Mouse (Mus musculus) heart, embryonic 11.5 days (tissue): ENCODE measurements around the gene Sgsm2. TPM values are rescaled to one million over a fixed set of nuclear protein-coding genes. Genes with fewer than 3 reads are reported as not detected.

ENCODE experiments used
- ATAC-seq: fragments of 200-750 bp; cut with Nextera tagmentation; replicated peaks from 2 replicates; pipeline ENCODE4 v1.8.0; 2017; ENCODE audit warnings: moderate library complexity; ENCODE audit not compliant: insufficient number of reproducible peaks, low FRiP score, low TSS enrichment
- H3K27ac ChIP-seq: fragments of 300-500 bp; sonication (generic); 2 replicates; pipeline ENCODE4 v1.5.1; 2014; ENCODE audit warnings: mild to moderate bottlenecking, low read depth, low read length
- H3K27me3 ChIP-seq: fragments of 300-500 bp; sonication (generic); 2 replicates; pipeline ENCODE4 v1.6.1; 2014; ENCODE audit warnings: mild to moderate bottlenecking, low read length, mixed read lengths; ENCODE audit not compliant: control insufficient read depth, insufficient read depth
- H3K36me3 ChIP-seq: fragments of 300-500 bp; sonication (generic); 2 replicates; pipeline ENCODE4 v1.6.1; 2014; ENCODE audit warnings: mild to moderate bottlenecking, low read length, moderate library complexity, mixed read lengths; ENCODE audit not compliant: control insufficient read depth, insufficient read depth
- H3K4me1 ChIP-seq: fragments of 300-500 bp; sonication (generic); 2 replicates; pipeline ENCODE4 v1.6.1; 2014; ENCODE audit warnings: low read length; ENCODE audit not compliant: control insufficient read depth, insufficient read depth
- H3K4me2 ChIP-seq: fragments of 300-500 bp; sonication (generic); 2 replicates; pipeline ENCODE4 v1.6.1; 2014; ENCODE audit warnings: mild to moderate bottlenecking, moderate library complexity
- H3K4me3 ChIP-seq: fragments of 300-500 bp; sonication (generic); 2 replicates; pipeline ENCODE4 v1.5.1; 2014; ENCODE audit warnings: low read depth, low read length
- H3K9ac ChIP-seq: fragments of 300-500 bp; sonication (generic); 2 replicates; pipeline ENCODE4 v1.6.1; 2014; ENCODE audit warnings: mild to moderate bottlenecking, low read depth, low read length, moderate library complexity
- H3K9me3 ChIP-seq: fragments of 300-500 bp; sonication (generic); replicated peaks from 2 replicates; pipeline ENCODE4 v1.6.1; 2016; ENCODE audit warnings: low read length; ENCODE audit not compliant: control insufficient read depth
- WGBS: fragments of 180-500 bp; shearing (Covaris S2); extraction: QIAGEN DNeasy Blood & Tissue Kit; methylation state at CpG from one replicate; pipeline ENCODE4 v1.1.7; 2014; ENCODE audit not compliant: insufficient replicate concordance; 5-methylcytosine and 5-hydroxymethylcytosine counted together
- polyA plus RNA-seq: library from polyadenylated mRNA; unstranded; fragments of >200 nt; fragmentation: Nextera tagmentation; extraction: Ambion mirVana; gene quantifications from 2 replicates; pipeline ENCODE4 v1.2.1, GENCODE M21; 2014

Sgsm2 gene
- polyA plus RNA-seq, 1 experiment from 2014 or later: 3.9 TPM

DNA sequence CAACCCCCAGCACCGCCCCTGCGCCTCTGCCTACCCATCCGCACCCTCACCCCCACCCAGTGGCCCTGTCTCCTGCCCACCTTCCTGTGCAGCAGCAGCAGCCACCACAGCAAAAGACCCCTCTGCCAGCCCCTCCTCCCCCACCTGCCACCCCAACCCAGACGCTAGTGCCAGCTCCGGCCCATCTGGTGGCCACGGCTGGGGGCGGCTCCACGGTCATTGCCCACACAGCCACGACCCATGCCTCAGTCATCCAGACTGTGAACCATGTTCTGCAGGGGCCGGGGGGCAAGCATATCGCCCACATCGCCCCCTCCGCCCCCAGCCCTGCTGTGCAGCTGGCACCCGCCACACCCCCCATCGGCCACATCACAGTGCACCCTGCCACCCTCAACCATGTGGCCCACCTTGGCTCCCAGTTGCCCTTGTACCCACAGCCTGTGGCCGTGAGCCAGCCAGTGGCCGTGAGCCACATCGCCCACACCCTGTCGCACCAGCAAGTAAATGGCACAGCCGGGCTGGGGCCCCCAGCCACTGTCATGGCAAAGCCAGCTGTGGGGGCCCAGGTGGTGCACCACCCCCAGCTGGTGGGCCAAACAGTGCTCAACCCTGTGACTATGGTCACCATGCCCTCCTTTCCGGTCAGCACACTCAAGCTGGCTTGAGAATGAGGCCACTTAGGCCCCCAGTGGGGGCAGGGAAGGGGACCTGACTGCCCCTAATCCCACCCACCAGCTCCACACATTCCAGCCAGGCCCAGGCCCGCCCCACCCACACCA lies 54.0 kb downstream of the Sgsm2 start:
- Histone ChIP-seq H3K36me3 (peaks cover 10% of the 10 kb centered on the region; the same call in 1 of the 2 replicates), H3K4me2 (no peak overlapping the region), H3K9me3 (no peaks in the 10 kb centered on the region), H3K9ac (peak overlapping the region; percentile 39; the same call in 1 of the 2 replicates), H3K4me1 (peaks cover 35% of the 10 kb centered on the region), H3K4me3 (no peak overlapping the region), H3K27ac (peak overlapping the region; percentile 54; the same call in 1 of the 2 replicates), H3K27me3 (no peaks in the 10 kb centered on the region)
- ATAC-seq: no peak
- 89% methylated on average over 22 of the region's 22 CpGs for WGBS

DNA sequence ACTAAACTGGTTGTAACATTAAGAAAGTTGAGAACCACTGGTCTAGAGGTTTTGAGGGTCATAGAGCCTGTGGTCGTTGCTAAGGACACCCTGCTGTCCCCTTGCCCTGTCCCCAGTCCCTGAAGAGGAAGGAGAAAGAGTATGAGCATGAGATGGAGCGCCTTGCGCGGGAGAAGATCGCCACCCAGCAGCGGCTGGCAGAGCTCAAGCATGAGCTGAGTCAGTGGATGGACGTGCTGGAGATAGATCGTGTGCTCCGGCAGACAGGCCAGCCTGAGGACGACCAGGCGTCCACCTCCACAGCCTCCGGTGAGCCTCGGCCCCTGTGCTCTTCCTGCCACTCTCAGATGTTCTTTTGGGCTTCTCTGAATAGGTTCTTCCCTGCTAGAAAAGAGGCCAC lies 54.8 kb downstream of the Sgsm2 start:
- no peak overlapping the region for H3K9ac ChIP-seq
- H3K36me3 ChIP-seq: peaks cover 10% of the 10 kb centered on the region; the same call in 1 of the 2 replicates
- no peak overlapping the region for H3K4me3 ChIP-seq
- no peak overlapping the region for H3K4me2 ChIP-seq
- H3K27me3 ChIP-seq: no peaks in the 10 kb centered on the region
- H3K27ac ChIP-seq: no peak overlapping the region
- H3K9me3 ChIP-seq: no peaks in the 10 kb centered on the region
- no peak for ATAC-seq
- WGBS: 78% methylated on average over 13 of the region's 13 CpGs
- H3K4me1 ChIP-seq: peaks cover 37% of the 10 kb centered on the region

DNA sequence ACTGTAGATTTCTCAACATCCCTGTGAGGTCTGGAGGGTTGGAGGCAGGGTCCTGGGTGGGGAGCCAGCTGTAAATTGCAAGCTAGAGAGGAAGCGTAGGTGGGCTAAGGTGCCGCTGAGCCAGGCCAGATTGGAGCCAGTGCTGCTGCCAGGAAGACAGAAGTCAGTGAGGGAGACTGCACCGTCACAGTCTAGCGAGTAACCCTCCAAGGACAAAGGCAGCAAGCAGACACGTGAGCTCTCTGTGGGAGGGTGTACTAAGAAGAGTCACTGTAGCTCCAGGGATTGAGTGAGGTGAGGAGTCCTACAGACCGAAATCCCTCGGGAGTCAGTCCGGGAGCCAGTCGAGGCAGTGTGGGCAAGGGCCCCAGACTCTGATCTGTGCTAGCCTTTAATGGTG lies 55.5 kb downstream of the Sgsm2 start:
- Histone ChIP-seq H3K9me3 (no peaks in the 10 kb centered on the region), H3K4me1 (peaks cover 40% of the 10 kb centered on the region), H3K4me3 (no peak overlapping the region), H3K36me3 (peaks cover 10% of the 10 kb centered on the region; the same call in 1 of the 2 replicates), H3K9ac (no peak overlapping the region), H3K4me2 (no peak overlapping the region), H3K27ac (peak overlapping the region; percentile 62; the same call in 1 of the 2 replicates), H3K27me3 (no peaks in the 10 kb centered on the region)
- ATAC-seq: no peak
- 76% methylated on average over 9 of the region's 9 CpGs for WGBS

DNA sequence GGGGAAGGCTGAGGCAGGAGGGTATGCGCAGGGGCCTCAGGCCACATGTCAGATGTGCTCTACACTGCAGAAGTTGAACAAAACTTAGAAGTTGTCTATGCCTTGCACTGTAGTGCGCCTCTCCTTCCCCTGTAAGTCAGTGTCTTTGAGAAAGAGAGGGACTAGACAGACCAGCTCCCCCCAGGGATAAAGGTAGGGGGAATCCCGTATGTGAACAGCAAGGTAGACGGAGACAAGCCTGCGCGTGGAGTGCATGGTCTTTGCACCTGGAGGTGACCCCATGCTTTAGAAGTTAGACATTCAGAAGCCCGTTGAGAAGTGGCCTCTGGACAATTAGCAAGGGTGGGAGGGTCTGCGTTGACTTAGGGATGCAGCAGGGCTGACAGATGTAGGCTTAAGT lies 56.1 kb downstream of the Sgsm2 start:
- Histone ChIP-seq H3K9ac (no peak overlapping the region), H3K27ac (no peak overlapping the region)

DNA sequence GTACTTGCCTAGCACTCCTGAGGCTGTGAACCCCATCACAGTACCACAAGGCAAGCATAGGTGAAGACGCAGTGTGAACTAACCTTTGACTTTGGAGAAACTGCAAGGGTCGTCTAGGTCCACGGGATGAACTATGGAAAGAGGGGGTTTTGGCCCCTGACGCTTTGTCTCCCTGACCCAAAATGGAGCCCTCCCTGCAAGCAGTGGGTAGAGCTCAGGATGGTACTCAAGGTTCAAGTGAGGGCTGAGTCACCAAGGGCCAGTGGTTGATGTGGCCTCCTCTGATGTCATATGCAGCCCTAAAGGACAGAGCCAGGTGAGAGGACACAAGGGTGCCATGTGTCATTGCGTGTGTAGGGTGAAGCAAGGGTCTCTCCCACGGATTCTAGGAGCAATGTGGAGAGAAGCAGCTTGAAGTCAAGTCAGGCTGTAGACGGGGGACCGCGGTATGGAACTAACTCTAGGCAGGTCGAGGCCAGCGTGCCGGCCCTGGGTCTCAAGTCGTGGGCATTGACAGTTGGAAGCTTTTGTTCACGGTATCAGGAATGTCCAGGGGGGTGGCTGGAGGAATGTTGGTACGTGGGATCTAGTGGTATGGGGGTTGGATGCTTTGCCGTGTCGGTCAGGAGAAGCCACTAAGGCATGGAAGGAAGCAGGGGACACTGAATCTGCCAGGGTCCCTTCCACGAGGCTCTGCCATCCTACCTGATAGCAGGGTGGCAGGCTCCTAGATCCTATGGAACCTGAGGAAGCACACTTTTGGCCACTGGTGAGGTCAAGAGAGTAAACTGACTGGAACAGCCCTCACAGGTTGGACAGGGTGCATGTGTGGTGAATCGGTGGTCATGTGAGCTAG lies 56.8 kb downstream of the Sgsm2 start:
- 87% methylated on average over 19 of the region's 19 CpGs for WGBS
- no peak for ATAC-seq

More for the DNA sequence above, 56.1 kb downstream of the Sgsm2 start:
- ATAC-seq: no peak
- H3K4me3 ChIP-seq: no peak overlapping the region
- peaks cover 10% of the 10 kb centered on the region; the same call in 1 of the 2 replicates for H3K36me3 ChIP-seq
- no peaks in the 10 kb centered on the region for H3K27me3 ChIP-seq
- H3K9me3 ChIP-seq: no peaks in the 10 kb centered on the region
- peaks cover 40% of the 10 kb centered on the region for H3K4me1 ChIP-seq
- WGBS: 82% methylated on average over 8 of the region's 8 CpGs
- no peak overlapping the region for H3K4me2 ChIP-seq

DNA sequence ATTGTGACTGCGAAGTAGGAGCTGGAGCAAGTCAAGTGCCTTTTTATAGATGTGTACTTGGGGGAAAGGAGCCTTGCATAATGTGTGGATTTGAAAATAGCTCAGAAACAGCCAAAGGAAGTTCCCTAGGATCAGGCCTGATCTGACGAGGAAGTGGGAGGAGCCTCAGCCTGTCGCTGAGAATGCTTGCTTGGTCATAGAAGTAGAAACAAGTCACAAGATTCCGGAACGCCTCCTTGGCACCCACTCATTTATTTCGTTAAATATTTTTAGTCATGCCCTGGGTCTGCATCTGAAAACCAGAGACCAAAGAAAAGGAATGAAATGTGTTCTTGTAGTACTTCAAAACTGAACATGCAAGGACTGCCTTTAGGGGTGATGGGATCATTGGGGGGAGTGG lies 57.9 kb downstream of the Sgsm2 start:
- Histone ChIP-seq H3K9me3 (no peaks in the 10 kb centered on the region), H3K4me1 (peaks cover 52% of the 10 kb centered on the region), H3K4me2 (peak overlapping the region; percentile 94), H3K36me3 (0 out of 2 replicates have a peak, but pooled peaks cover 3% of the 10 kb centered on the region), H3K9ac (no peak overlapping the region; the same call in 1 of the 2 replicates), H3K4me3 (peak overlapping the region; percentile 62), H3K27me3 (no peaks in the 10 kb centered on the region), H3K27ac (peak overlapping the region; percentile 98)
- ATAC-seq: no peak
- 37% methylated on average over 6 of the region's 6 CpGs for WGBS

More for the DNA sequence above, 56.8 kb downstream of the Sgsm2 start:
- Histone ChIP-seq H3K36me3 (peaks cover 8% of the 10 kb centered on the region; the same call in 1 of the 2 replicates), H3K27ac (no peak overlapping the region), H3K9me3 (no peaks in the 10 kb centered on the region), H3K9ac (no peak overlapping the region), H3K4me2 (no peak overlapping the region), H3K4me3 (no peak overlapping the region), H3K27me3 (no peaks in the 10 kb centered on the region), H3K4me1 (peaks cover 41% of the 10 kb centered on the region)

DNA sequence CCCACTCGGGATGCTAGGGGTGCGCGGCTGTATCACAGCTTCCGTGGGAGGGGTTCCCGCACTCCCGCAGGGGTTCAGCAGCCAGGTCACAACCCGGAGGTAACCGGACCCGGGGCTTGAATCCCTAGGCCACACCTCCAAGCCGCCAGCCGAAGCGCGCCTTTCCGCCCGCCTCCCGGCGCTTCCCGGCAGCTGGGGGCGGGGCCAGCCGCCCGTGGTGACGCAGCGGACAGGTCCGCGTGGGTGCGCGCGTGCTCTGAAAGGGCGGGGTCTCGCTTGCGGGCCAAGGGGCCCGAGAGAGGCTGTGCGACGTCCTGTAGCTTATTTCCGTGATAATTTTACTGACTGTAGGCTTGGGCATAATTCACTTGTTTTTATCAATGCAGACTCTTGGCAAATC lies 58.4 kb downstream of the Sgsm2 start:
- peak overlapping the region; percentile 62 for H3K4me3 ChIP-seq
- peaks cover 56% of the 10 kb centered on the region for H3K4me1 ChIP-seq
- no peaks in the 10 kb centered on the region for H3K27me3 ChIP-seq
- peak; percentile 74 for ATAC-seq
- 0 out of 2 replicates have a peak, but pooled peaks cover 3% of the 10 kb centered on the region for H3K36me3 ChIP-seq
- peak overlapping the region; percentile 83 for H3K9ac ChIP-seq
- under 1% methylated on average over 32 of the region's 35 CpGs for WGBS
- peak overlapping the region; percentile 98 for H3K27ac ChIP-seq
- H3K4me2 ChIP-seq: peak overlapping the region; percentile 94
- no peaks in the 10 kb centered on the region for H3K9me3 ChIP-seq

DNA sequence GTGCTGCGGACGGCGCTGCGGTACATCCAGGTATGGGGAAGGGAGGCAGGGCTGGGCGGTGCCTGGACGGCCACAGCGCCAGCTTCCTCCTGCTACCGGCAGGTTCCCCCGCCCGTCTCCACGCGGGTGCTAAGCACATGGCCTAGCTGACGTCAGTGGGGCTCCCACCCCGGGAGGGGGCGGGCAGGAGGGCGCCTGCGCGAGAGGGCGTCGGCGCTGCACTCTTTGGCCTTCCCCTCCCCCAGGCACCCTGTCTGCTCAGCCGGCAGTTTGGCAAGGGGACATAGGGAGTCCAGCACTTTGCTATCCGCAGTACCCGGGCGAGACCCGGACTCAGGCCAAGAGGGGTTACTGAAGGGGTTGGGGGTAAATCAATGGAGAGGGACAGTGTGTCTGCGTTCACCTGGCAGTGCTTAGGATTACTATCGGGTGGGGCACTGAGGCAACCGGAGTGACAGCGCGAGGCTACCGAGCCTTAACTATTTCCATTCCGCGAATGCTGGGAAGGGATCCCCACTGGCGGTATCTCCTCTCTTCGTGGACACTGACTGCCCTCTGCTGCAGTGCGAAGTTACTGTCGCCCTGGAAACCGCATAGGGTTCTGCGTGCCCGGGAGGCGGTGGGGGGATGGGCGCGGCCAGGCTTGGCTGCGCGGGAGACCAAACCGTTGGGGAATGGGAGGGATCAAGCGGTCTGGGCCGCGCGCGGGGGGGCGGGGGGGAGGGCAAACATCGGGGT lies 59.0 kb downstream of the Sgsm2 start:
- Histone ChIP-seq H3K27me3 (no peaks in the 10 kb centered on the region), H3K9ac (peak overlapping the region; percentile 83), H3K4me3 (peak overlapping the region; percentile 62), H3K9me3 (no peaks in the 10 kb centered on the region), H3K4me2 (peak overlapping the region; percentile 94), H3K27ac (peak overlapping the region; percentile 98), H3K36me3 (0 out of 2 replicates have a peak, but pooled peaks cover 3% of the 10 kb centered on the region), H3K4me1 (peaks cover 54% of the 10 kb centered on the region)
- WGBS: under 1% methylated on average over 53 of the region's 54 CpGs
- peak; percentile 75 for ATAC-seq
